Mouse (Mus musculus): ENCODE data around the gene Bdp1. TPM values are rescaled to one million over a fixed set of nuclear protein-coding genes. Genes with fewer than 3 reads are reported as not detected.

Bdp1 gene
- polyA plus RNA-seq (2015; fragmentation: Nextera tagmentation; extraction: Ambion mirVana): 31.0 and 32.5 TPM in 2 replicates

DNA sequence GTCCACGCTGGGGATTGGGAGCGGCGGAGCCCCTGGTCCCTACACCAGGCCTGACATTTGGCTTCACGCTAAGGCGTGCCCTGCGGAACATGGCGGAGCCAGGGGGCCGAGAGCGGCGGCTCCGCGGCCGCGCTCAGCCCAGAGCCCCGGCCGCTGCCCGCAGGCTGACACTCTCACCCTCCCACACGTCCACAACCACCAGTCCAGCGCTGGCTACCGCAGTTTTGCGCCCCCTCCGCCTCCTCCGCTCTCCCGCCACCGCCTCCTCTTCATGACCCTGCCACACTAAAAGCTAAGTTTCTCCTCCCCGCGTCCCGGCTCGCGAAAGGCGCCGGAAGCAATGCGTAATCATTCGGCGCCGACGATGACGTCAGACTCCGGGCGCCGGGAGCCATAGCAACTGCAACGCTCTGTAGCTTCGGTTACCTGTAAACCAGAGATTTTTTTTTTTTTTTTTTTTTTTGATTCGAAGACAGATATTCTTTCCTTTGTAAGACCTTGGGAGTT, at the start of gene Bdp1:
TSS of gene Bdp1 (minus strand) at position 323 of the 507 bp plus-strand sequence.
- ATAC-seq (ENCODE audit: insufficient read depth, low FRiP score, low read depth): peak; percentile 74
- Histone ChIP-seq H3K36me3 (no peaks in the 10 kb centered on the region), H3K27ac (peak within 1 kb of the TSS; percentile 86), H3K9me3 (no peaks in the 10 kb centered on the region), H3K4me2 (peak within 1 kb of the TSS; percentile 73), H3K4me3 (replicated peaks) (peak within 1 kb of the TSS; percentile 68), H3K4me1 (peaks cover 13% of the 10 kb centered on the region), H3K9ac (peak within 1 kb of the TSS; percentile 56), H3K27me3 (replicated peaks) (no peaks in the 10 kb centered on the region)
- under 1% methylated on average over 44 of the region's 44 CpGs for WGBS

GRCm38 (mm10) chr13:100152659-100153058, 48.8 kb upstream of the Bdp1 start:
- Histone ChIP-seq H3K27ac (no peak overlapping the region), H3K4me2 (no peak overlapping the region), H3K36me3 (no peaks in the 10 kb centered on the region), H3K4me1 (no peaks in the 10 kb centered on the region), H3K4me3 (replicated peaks) (no peak overlapping the region), H3K9me3 (no peaks in the 10 kb centered on the region), H3K27me3 (replicated peaks) (no peaks in the 10 kb centered on the region), H3K9ac (no peak overlapping the region)
- ATAC-seq (ENCODE audit: insufficient read depth, low FRiP score, low read depth): no peak
- 53% methylated on average over 1 of the region's 1 CpGs for WGBS

DNA sequence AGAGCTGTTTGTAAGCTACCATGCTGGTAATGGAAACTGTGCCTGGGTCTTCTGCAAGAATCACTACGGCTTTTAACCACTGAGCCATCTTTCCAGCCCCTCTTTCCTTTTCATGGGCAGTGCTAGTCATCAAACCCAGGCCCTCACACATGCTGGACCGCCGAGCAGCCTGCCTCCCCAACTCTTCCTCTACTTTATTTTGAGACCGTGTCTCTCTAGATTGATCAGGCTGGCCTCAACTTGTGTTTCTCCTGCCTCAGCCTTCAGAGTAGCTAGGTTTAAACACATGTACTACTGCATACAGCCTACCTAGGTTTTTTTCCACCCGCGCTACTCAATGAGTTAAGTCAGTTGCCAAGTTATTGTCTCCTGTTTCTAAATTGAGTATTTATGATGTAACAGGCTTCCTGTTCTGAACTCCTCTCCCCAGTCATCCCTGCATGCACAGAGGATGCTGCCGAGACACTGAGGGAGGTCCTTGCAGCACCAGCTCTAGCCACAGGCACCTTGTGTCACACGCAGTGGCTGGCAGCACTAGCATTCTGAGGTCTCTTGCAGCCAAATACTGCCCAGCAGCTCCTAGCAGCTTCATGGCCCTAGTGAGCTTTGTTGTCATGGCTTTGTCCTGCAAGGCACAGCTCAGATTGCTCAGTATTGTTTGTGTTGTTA, 37.9 kb upstream of the Bdp1 start:
- no peak overlapping the region for H3K27ac ChIP-seq
- H3K27me3 ChIP-seq (replicated peaks): no peaks in the 10 kb centered on the region
- H3K4me3 ChIP-seq (replicated peaks): no peak overlapping the region
- no peaks in the 10 kb centered on the region for H3K4me1 ChIP-seq
- WGBS: 75% methylated on average over 8 of the region's 8 CpGs
- no peaks in the 10 kb centered on the region for H3K9me3 ChIP-seq
- H3K9ac ChIP-seq: no peak overlapping the region
- H3K36me3 ChIP-seq: peaks cover 12% of the 10 kb centered on the region; the same call in 1 of the 2 replicates
- ATAC-seq (ENCODE audit: insufficient read depth, low FRiP score, low read depth): no peak
- no peak overlapping the region for H3K4me2 ChIP-seq

DNA sequence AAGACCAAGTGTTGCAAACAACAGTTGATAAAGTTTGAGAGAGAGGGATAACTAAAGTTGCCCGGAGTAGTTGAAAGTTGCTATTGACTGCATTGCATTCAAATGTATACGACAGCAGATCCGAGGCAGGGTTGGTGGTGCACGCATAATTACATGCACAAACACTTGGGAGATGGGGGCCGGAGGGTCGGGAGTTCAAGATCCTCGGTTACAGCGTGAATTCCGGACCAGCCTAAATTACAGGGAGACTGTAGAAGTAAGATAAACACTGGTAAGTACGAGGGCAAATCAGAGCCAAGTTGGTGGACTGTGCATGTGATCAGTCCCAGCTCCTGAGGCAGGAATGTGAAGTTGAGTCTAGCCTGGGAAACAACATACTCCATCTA, 21.4 kb upstream of the Bdp1 start:
- H3K36me3 ChIP-seq: peaks cover 20% of the 10 kb centered on the region
- no peaks in the 10 kb centered on the region for H3K9me3 ChIP-seq
- peak overlapping the region; percentile 80 for H3K4me3 ChIP-seq (replicated peaks)
- H3K4me2 ChIP-seq: peak overlapping the region; percentile 89
- no peaks in the 10 kb centered on the region for H3K27me3 ChIP-seq (replicated peaks)
- peaks cover 7% of the 10 kb centered on the region for H3K4me1 ChIP-seq
- H3K27ac ChIP-seq: no peak overlapping the region
- peak overlapping the region; percentile 76 for H3K9ac ChIP-seq
- no peak for ATAC-seq (ENCODE audit: insufficient read depth, low FRiP score, low read depth)
- 2% methylated on average over 10 of the region's 10 CpGs for WGBS

- H3K9me3 ChIP-seq: no peaks in the 10 kb centered on the region
- H3K4me2 ChIP-seq: peak within 1 kb of the TSS; percentile 89
- peak; percentile 89 for ATAC-seq (ENCODE audit: insufficient read depth, low FRiP score, low read depth)
- H3K9ac ChIP-seq: peak within 1 kb of the TSS; percentile 76
- no peak within 1 kb of the TSS for H3K27ac ChIP-seq
- H3K27me3 ChIP-seq (replicated peaks): no peaks in the 10 kb centered on the region
- H3K4me3 ChIP-seq (replicated peaks): peak within 1 kb of the TSS; percentile 80
- 4% methylated on average over 42 of the region's 42 CpGs for WGBS
- peaks cover 7% of the 10 kb centered on the region for H3K4me1 ChIP-seq
- peaks cover 20% of the 10 kb centered on the region for H3K36me3 ChIP-seq
Measured at GRCm38 (mm10) chr13:100124423-100125257, 20.8 kb upstream of the Bdp1 start, which contains the start of gene Smn1. TSS of gene Smn1 (plus strand) at chr13:100124852.

GRCm38 (mm10) chr13:100123970-100124369, 20.1 kb upstream of the Bdp1 start:
- H3K27me3 ChIP-seq (replicated peaks): no peaks in the 10 kb centered on the region
- 76% methylated on average over 3 of the region's 3 CpGs for WGBS
- peaks cover 7% of the 10 kb centered on the region for H3K4me1 ChIP-seq
- peak overlapping the region; percentile 89 for H3K4me2 ChIP-seq
- H3K9ac ChIP-seq: no peak overlapping the region
- H3K4me3 ChIP-seq (replicated peaks): peak overlapping the region; percentile 80
- ATAC-seq (ENCODE audit: insufficient read depth, low FRiP score, low read depth): no peak
- peaks cover 18% of the 10 kb centered on the region for H3K36me3 ChIP-seq
- no peaks in the 10 kb centered on the region for H3K9me3 ChIP-seq
- H3K27ac ChIP-seq: no peak overlapping the region

GRCm38 (mm10) chr13:100112218-100112972, 8.5 kb upstream of the Bdp1 start:
- Histone ChIP-seq H3K4me3 (replicated peaks) (no peak overlapping the region), H3K4me1 (no peaks in the 10 kb centered on the region), H3K9me3 (no peaks in the 10 kb centered on the region), H3K27ac (no peak overlapping the region), H3K9ac (no peak overlapping the region), H3K36me3 (no peaks in the 10 kb centered on the region; the same call in 1 of the 2 replicates), H3K27me3 (replicated peaks) (no peaks in the 10 kb centered on the region), H3K4me2 (no peak overlapping the region)
- no peak for ATAC-seq (ENCODE audit: insufficient read depth, low FRiP score, low read depth)
- 41% methylated on average over 5 of the region's 5 CpGs for WGBS

- WGBS: under 1% methylated on average over 76 of the region's 76 CpGs
- Histone ChIP-seq H3K27me3 (replicated peaks) (no peaks in the 10 kb centered on the region), H3K4me2 (peak within 1 kb of the TSS; percentile 85), H3K27ac (peak within 1 kb of the TSS; percentile 65; the same call in 1 of the 2 replicates), H3K9ac (peak within 1 kb of the TSS; percentile 80), H3K4me1 (peaks cover 5% of the 10 kb centered on the region), H3K36me3 (no peaks in the 10 kb centered on the region; the same call in 1 of the 2 replicates), H3K9me3 (no peaks in the 10 kb centered on the region), H3K4me3 (replicated peaks) (peak within 1 kb of the TSS; percentile 78)
- peak; percentile 67 for ATAC-seq (ENCODE audit: insufficient read depth, low FRiP score, low read depth)
Measured at GRCm38 (mm10) chr13:100107652-100108472, 4.0 kb upstream of the Bdp1 start, which contains the start of gene Serf1. TSS of gene Serf1 (plus strand) at chr13:100108012.

- peaks cover 13% of the 10 kb centered on the region for H3K4me1 ChIP-seq
- no peak for ATAC-seq (ENCODE audit: insufficient read depth, low FRiP score, low read depth)
- no peaks in the 10 kb centered on the region for H3K27me3 ChIP-seq (replicated peaks)
- peak overlapping the region; percentile 59 for H3K4me2 ChIP-seq
- H3K27ac ChIP-seq: peak overlapping the region; percentile 86
- peak overlapping the region; percentile 56 for H3K9ac ChIP-seq
- WGBS: 4% methylated on average over 15 of the region's 15 CpGs
- H3K36me3 ChIP-seq: no peaks in the 10 kb centered on the region
- H3K9me3 ChIP-seq: no peaks in the 10 kb centered on the region
- peak overlapping the region; percentile 68 for H3K4me3 ChIP-seq (replicated peaks)
Measured at GRCm38 (mm10) chr13:100103052-100103658, 715 bp downstream of the Bdp1 start.

DNA sequence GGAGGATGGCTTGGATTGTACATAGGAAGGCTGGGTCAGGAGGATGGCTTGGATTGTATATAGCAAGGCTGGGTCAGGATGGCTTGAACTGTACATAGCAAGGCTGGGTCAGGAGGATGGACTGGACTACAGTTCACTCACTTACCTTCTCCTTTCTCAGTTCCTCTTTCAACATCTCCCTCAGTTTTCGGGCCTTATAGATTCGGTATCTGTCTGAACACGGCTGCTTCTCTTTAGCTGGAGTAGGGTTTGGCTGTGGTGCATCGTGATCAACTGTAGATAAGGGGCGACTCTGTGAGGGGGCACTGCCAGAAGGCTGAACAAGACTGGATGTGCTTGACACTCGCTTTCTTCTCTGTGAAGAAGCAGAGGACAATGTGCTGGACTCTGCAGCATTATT, 5.1 kb downstream of the Bdp1 start:
- Histone ChIP-seq H3K4me2 (no peak overlapping the region), H3K36me3 (peaks cover 26% of the 10 kb centered on the region), H3K9me3 (no peaks in the 10 kb centered on the region), H3K4me1 (peaks cover 10% of the 10 kb centered on the region; the same call in 1 of the 2 replicates), H3K9ac (no peak overlapping the region), H3K4me3 (replicated peaks) (no peak overlapping the region), H3K27me3 (replicated peaks) (no peaks in the 10 kb centered on the region), H3K27ac (no peak overlapping the region)
- no peak for ATAC-seq (ENCODE audit: insufficient read depth, low FRiP score, low read depth)
- WGBS: 82% methylated on average over 6 of the region's 6 CpGs
